Mouse (Mus musculus): ENCODE data around the gene Tra2b. TPM values are rescaled to one million over a fixed set of nuclear protein-coding genes. Genes with fewer than 3 reads are reported as not detected.

Gene Tra2b
- total and polyA plus RNA-seq, 3 experiments, result 216 to 405 (median 272) TPM

DNA sequence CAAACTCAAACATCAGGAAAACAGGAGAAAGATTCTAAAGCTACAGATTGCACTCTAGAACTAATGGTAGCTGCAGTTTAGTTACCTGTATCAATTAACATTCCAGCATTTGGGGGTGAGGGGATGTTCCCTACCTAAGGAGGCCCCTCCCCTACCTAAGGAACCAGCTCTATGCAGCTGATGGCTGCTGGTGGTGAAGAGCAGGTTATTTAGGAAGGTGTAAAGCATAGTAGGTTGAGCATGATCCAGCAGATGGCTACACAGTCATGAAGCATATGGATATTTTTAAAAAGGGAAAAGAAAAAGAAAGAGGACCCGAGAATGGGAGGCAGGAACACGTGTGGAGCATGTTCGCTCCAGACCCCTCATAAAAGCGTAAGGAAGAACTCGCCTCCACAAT, 15.5 kb downstream of the Tra2b start:
- no peak for DNase-seq (ENCODE audit: extremely low read depth)
- in situ Hi-C loops (cut with MboI; ENCODE audit: low pct_ligation_motif_present, low pct_unique_long_range_greater_than_20kb, low sequenced_read_pairs) (no loop called here), dilution Hi-C loops (cut with MboI; ENCODE audit: extremely low pct_ligation_motif_present, extremely low pct_unique_long_range_greater_than_20kb, low sequenced_read_pairs) (no loop called here)
- Histone ChIP-seq H3K9me3 (replicated peaks; ENCODE audit: low read length) (no peaks in the 10 kb centered on the region), H3K4me2 (ENCODE audit: insufficient read depth, low read depth, poor library complexity, severe bottlenecking) (no peak overlapping the region), H3K27ac (ENCODE audit: insufficient read depth, low read depth) (no peak overlapping the region), H3K4me3 (replicated peaks in 1 of 3; ENCODE audit: low read depth in 2 of 3, low read length in 2 of 3, poor library complexity in 1 of 3) (no peak overlapping the region), H3K27me3 (replicated peaks) (no peaks in the 10 kb centered on the region), H3K79me2 (replicated peaks; ENCODE audit: control insufficient read depth, extremely low read depth, insufficient read depth, poor library complexity, severe bottlenecking) (peaks cover 56% of the 10 kb centered on the region), H3K36me3 (replicated peaks in 1 of 2; ENCODE audit: control insufficient read depth in 1 of 2, insufficient read depth in 1 of 2, low read length in 1 of 2) (peaks cover 54 to 82% of the 10 kb centered on the region in 2 experiments), H3K4me1 (ENCODE audit: control insufficient read depth in 1 of 2, insufficient read depth in 2 of 2) (peaks cover 0 to 4% of the 10 kb centered on the region in 2 experiments; a peak in 2 of 4 replicates), H3K9ac (ENCODE audit: insufficient read depth, low read depth) (no peak overlapping the region)
- TF ChIP-seq JUND (conservative IDR thresholded peaks at IDR 0.05; ENCODE audit: low read depth, low read length) (no peak), ZNF384 (IDR thresholded peaks at IDR 0.05; ENCODE audit: low read depth, low read length) (no peak), RAD21 (IDR thresholded peaks at IDR 0.05; ENCODE audit: low read depth, low read length) (no peak), MAX (IDR thresholded peaks at IDR 0.05; ENCODE audit: low read length) (no peak), NELFE (IDR thresholded peaks at IDR 0.05; ENCODE audit: low read depth, low read length) (no peak), MAFK (IDR thresholded peaks at IDR 0.05; ENCODE audit: insufficient replicate concordance, low read length) (no peak), CHD2 (IDR thresholded peaks at IDR 0.05; ENCODE audit: low read length) (no peak), POLR2A (IDR thresholded peaks at IDR 0.05; ENCODE audit: low read depth, low read length) (no peak), MAZ (IDR thresholded peaks at IDR 0.05; ENCODE audit: low read depth, low read length) (no peak), UBTF (IDR thresholded peaks at IDR 0.05; ENCODE audit: low read depth, low read length) (no peak), SMC3 (IDR thresholded peaks at IDR 0.05; ENCODE audit: low read depth, low read length) (no peak), MEF2A (IDR thresholded peaks at IDR 0.05; ENCODE audit: borderline replicate concordance, low read depth, low read length) (no peak)

DNA sequence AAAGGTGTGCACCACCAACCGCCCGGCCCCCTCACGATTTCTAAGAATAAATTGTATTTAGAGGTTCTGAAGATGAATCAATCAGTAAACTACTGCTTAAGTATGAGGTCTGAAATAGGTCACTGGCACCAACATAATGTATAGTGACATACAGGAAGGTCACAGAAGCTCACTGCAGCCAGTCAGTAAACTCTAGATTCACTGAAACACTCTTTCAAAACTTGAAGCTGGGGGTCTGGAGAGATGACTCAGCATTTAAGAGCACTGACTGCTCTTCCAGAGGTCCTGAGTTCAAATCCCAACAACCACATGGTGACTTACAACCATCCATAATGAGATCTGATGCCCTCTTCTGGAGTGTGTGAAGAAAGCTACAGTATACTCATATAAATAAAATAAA, 16.1 kb downstream of the Tra2b start:
- H3K4me1 ChIP-seq (ENCODE audit: control insufficient read depth in 1 of 2, insufficient read depth in 2 of 2), result peaks cover 0 to 3% of the 10 kb centered on the region in 2 experiments; a peak in 2 of 4 replicates
- H3K9ac ChIP-seq (ENCODE audit: insufficient read depth, low read depth), result no peak overlapping the region
- no peak for DNase-seq (ENCODE audit: extremely low read depth)
- in situ Hi-C loops (cut with MboI; ENCODE audit: low pct_ligation_motif_present, low pct_unique_long_range_greater_than_20kb, low sequenced_read_pairs), result no loop called here
- peaks cover 55 to 82% of the 10 kb centered on the region in 2 experiments for H3K36me3 ChIP-seq (replicated peaks in 1 of 2; ENCODE audit: control insufficient read depth in 1 of 2, insufficient read depth in 1 of 2, low read length in 1 of 2)
- H3K27ac ChIP-seq (ENCODE audit: insufficient read depth, low read depth), result no peak overlapping the region
- no peak for TF ChIP-seq MAZ (IDR thresholded peaks at IDR 0.05; ENCODE audit: low read depth, low read length)
- TF ChIP-seq MAFK (IDR thresholded peaks at IDR 0.05; ENCODE audit: insufficient replicate concordance, low read length), result 0 out of 2 replicates have a peak, but pooled peaks have one; percentile 38
- TF ChIP-seq CHD1 (IDR thresholded peaks at IDR 0.05; ENCODE audit: low read depth, low read length), result no peak
- no peak for TF ChIP-seq CHD2 (IDR thresholded peaks at IDR 0.05; ENCODE audit: low read length)
- H3K4me3 ChIP-seq (replicated peaks in 1 of 3; ENCODE audit: low read depth in 2 of 3, low read length in 2 of 3, poor library complexity in 1 of 3), result no peak overlapping the region
- H3K79me2 ChIP-seq (replicated peaks; ENCODE audit: control insufficient read depth, extremely low read depth, insufficient read depth, poor library complexity, severe bottlenecking), result peaks cover 50% of the 10 kb centered on the region
- dilution Hi-C loops (cut with MboI; ENCODE audit: extremely low pct_ligation_motif_present, extremely low pct_unique_long_range_greater_than_20kb, low sequenced_read_pairs), result no loop called here
- H3K27me3 ChIP-seq (replicated peaks), result no peaks in the 10 kb centered on the region
- H3K4me2 ChIP-seq (ENCODE audit: insufficient read depth, low read depth, poor library complexity, severe bottlenecking), result no peak overlapping the region
- H3K9me3 ChIP-seq (replicated peaks; ENCODE audit: low read length), result no peaks in the 10 kb centered on the region

GRCm38 (mm10) chr16:22242239-22242866, 23.5 kb downstream of the Tra2b start:
- TF ChIP-seq MAFK (IDR thresholded peaks at IDR 0.05; ENCODE audit: insufficient replicate concordance, low read length) (no peak), ZMIZ1 (IDR thresholded peaks at IDR 0.05; ENCODE audit: low read depth, low read length) (peak; percentile 71), CTCF (conservative IDR thresholded peaks at IDR 0.05 in 1 of 2, IDR thresholded peaks at IDR 0.05 in 1 of 2; ENCODE audit: low read depth in 2 of 2, low read length in 2 of 2) (no peak), JUN (IDR thresholded peaks at IDR 0.05; ENCODE audit: insufficient read depth, low read depth, low read length) (no peak), CHD2 (IDR thresholded peaks at IDR 0.05; ENCODE audit: low read length) (peak; percentile 34; the same call in 1 of the 2 replicates), POLR2AphosphoS2 (IDR thresholded peaks at IDR 0.05; ENCODE audit: low read depth, low read length) (peak; percentile 17; the same call in 1 of the 2 replicates), USF1 (IDR thresholded peaks at IDR 0.05; ENCODE audit: low read depth, low read length) (no peak), ZNF384 (IDR thresholded peaks at IDR 0.05; ENCODE audit: low read depth, low read length) (no peak)
- H3K27ac ChIP-seq (ENCODE audit: insufficient read depth, low read depth), result no peak overlapping the region
- no peaks in the 10 kb centered on the region for H3K27me3 ChIP-seq (replicated peaks)
- no peak overlapping the region for H3K4me3 ChIP-seq (replicated peaks in 1 of 3; ENCODE audit: low read depth in 2 of 3, low read length in 2 of 3, poor library complexity in 1 of 3)
- dilution Hi-C loops (cut with MboI; ENCODE audit: extremely low pct_ligation_motif_present, extremely low pct_unique_long_range_greater_than_20kb, low sequenced_read_pairs) (no loop called here), in situ Hi-C loops (cut with MboI; ENCODE audit: low pct_ligation_motif_present, low pct_unique_long_range_greater_than_20kb, low sequenced_read_pairs) (no loop called here)
- H3K4me1 ChIP-seq (ENCODE audit: control insufficient read depth in 1 of 2, insufficient read depth in 2 of 2), result no peaks in the 10 kb centered on the region
- peaks cover 46 to 69% of the 10 kb centered on the region in 2 experiments for H3K36me3 ChIP-seq (replicated peaks in 1 of 2; ENCODE audit: control insufficient read depth in 1 of 2, insufficient read depth in 1 of 2, low read length in 1 of 2)
- H3K79me2 ChIP-seq (replicated peaks; ENCODE audit: control insufficient read depth, extremely low read depth, insufficient read depth, poor library complexity, severe bottlenecking), result peaks cover 3% of the 10 kb centered on the region
- no peak overlapping the region for H3K9ac ChIP-seq (ENCODE audit: insufficient read depth, low read depth)
- H3K9me3 ChIP-seq (replicated peaks; ENCODE audit: low read length), result no peaks in the 10 kb centered on the region
- no peak for DNase-seq (ENCODE audit: extremely low read depth)
- no peak overlapping the region for H3K4me2 ChIP-seq (ENCODE audit: insufficient read depth, low read depth, poor library complexity, severe bottlenecking)

Measured in CH12.LX (cell line).